Mouse (Mus musculus) kidney, adult 9 months (tissue): Measurements from ENCODE around the gene Tmtc4.
A peak's percentile ranks its signal among the peaks of the same experiment; 100 is the strongest.

Experiments used
- DNase-seq: peaks from one replicate; pipeline ENCODE4 v3.0.0; 2022

The Tmtc4 gene

DNA sequence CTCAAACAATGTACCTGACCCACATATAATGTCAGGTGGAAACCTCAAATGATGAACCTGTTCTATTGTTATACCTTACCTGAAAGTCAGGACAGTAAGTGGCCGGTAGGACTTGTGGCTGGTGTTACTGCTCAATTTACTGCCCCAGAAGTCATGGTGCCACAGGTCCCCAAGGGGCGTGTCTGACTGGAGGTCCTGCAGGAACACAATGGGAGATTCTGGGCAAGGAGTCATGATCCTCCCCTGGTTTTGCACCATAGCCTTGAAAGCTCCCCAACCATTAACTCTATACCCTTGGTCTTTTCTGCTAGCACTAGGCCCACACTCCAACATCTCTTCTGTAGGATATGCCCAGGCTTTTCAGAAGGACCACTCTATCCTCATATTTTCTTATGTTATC is 10.7 kb downstream of the Tmtc4 start:
- no peak for DNase-seq

DNA sequence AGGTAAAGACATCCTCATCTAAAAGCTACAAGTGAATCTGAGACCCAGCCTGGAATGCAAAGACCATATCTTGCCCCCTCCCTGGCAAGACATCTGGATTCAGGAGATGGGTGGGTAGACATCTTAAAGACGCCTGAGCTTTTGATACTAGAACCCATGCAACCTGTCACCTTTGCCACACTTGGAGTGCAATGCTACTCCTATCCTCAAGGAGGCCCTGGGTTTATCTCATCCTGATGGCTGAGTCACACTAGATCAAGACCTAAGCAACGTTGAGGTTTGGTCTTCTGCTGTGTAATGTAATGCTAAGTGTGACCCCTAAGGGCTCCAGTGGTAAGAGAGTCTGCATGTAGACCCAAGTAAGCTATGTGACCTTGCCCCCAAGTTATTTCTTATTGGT is 15.8 kb downstream of the Tmtc4 start:
- DNase-seq: no peak

DNA sequence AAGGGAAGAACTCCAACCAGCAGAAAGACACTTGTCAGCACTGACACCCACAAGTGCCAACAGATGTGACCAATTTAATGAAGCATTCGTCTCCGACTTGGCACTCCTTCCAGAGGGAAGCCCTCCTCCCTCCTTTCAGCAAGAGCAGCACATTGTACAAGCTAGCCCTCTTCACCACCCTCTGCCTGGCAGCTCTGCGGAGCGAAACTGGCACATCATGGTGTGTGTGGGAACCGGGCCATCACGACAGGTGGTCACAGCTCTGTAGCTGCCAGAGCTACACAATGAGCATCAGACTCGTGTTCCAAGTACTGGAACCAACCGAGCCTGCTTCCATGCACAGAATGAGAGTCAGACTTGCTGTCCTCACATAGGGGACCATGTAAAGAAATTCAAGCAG is 25.9 kb downstream of the Tmtc4 start:
- no peak for DNase-seq

DNA sequence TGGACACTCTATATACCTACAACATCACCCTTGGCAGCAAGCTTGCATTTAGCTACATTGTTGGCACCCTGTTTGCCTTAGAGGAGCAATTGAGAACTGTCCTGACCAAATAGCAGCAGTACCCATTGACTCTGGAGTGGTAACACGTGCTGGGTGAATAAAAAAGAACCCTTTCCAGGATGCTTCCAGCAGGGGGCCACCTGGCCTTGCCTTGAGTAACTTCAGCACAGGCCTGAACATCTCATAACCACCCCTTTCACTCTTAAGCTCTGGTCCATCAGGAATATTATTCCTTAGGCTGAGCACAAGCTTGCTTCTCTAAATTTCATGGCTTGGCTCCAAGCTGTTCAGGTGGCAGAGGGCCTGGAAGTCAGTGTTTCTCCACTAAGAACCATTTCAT is 30.5 kb downstream of the Tmtc4 start:
- peak; percentile 73 for DNase-seq

DNA sequence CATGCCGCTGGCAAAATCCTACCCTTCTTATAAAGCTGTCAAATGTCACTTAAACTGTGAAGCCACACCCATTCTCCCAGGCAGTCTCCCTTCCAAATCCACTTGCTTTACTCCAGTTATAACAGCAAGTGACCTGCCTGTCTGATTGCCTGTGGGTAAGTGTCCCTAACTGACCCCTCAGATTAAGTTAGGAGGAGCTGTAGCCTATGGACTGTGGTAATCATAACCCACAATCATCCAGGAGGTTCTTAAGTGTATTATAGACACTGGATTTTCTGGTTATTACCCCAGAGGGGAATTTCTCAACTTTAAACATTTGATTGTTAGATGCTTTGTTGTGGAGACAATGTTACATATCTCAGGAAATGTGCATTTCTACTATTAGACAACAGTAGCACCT is 31.3 kb downstream of the Tmtc4 start:
- DNase-seq: no peak

DNA sequence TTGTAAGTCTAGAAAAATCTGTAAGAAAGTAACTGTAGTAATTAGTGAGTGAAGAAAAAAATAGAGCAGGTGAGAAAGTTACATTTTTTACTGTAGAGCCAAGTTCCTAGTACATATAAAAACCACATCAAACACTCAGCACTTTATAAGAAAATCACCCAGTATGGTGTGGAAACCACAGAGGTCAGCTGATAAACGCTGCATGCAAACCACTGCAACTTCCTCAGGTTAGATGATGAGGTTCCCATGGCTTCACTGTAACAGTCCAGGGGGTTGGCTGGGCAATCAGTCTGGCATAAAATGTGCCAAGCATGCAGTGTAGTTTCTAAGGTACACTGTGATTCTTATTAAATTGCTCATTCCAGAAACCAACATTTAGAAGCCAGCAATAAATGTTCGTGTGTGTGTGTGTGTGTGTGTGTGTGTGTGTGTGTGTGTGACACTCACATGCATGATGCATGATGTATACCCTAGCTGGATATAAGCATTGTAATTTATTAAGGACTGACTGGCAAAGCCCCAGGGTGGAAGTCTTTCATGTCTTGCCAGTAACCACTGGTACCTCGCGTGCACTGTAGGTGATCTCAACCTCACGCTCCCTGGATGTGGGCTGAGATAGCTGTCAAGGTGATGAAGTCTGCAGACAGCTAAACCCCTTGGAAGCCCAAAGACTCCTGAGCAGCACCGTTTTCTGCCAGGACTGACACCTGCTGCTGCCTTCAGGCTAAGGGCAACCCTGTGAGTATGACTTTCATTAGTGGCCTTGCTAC is 32.0 kb downstream of the Tmtc4 start:
- DNase-seq: no peak

DNA sequence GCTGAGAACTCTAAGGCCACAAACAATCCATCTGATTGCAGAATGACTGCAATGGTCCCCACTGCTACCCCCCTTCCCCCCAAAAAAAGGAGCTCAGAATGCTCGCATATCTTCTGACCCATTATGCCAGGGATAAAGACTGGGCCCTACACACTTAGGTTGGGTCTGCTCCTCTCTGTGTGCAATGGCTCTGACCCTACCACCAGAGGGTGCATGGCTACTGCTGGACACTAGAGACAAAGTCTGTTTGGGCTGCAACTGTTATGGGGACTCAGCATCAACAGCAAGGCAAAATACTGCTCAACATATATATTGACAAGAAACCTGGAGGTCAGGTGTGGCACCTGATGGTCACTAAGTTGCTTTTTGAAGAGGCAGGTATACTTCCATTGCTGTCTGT is 32.9 kb downstream of the Tmtc4 start:
- no peak for DNase-seq

DNA sequence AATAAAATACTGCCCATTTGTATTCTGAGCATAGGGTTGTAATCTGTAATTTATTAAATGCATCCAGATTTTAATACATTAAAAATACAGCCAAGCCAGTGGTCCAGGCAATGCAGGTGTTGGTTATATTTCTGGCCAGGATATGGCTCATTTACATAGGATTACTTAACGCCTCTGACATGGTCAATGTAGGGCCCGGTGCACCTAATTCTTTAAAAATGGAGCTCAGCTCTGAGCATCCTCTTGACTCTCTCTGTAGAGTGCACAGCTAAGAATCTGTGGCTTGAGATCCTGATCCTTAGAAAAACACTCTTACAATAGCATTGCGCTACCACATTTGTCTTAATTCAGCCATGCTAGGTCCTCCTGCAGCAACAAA is 40.4 kb downstream of the Tmtc4 start:
- no peak for DNase-seq

DNA sequence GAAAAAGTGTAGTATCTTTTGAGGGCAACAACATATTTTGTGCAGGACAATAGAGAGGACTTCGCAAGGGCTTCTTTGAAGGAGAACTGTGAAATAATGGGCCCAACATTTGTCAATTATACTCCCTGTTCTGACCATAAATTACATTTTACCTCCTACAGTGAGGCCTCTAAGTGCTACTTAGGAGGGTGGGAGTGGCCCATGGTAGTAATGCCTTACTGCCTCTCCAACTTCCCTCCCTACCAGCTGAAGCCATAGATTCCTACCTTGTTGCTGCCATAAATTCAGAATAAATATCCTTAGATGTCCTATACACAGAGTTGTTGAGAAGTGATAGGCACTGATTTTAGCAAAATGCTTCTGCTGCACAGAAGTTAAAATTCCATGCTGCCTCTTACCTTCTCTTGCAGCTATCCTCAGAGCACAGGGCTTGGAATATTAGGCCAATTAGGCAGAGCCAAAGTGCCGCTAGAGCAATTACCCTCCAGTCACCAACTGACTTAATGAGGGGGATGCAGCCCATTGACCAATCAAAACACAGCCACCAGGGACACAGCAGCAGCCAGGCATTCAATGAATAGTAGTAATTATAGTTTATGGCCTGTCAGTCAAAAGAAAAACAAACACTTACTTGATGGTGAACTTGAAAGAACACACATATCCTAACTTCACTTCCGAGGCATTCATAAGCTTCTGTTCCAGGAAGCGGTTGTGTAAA is 40.9 kb downstream of the Tmtc4 start:
- no peak for DNase-seq

DNA sequence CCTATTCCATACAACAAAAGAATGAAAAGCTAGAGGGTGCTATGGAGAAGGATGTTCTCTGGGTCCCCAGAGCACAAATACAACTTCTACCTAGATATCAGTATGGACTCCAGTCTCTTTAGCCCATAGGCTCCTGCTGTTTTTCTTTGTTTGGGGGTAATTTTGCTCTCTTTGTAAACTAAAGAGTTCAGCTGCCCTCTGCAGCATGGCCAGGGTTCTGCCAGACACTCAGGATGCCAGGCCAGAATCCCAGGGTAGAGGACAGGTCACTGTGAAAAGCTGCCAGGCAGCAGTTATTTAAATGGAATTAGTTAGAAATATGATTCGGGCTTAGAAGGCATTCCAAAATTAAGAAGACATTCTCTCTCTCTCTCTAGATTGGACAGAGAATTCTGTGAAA is 47.4 kb downstream of the Tmtc4 start:
- DNase-seq: no peak

DNA sequence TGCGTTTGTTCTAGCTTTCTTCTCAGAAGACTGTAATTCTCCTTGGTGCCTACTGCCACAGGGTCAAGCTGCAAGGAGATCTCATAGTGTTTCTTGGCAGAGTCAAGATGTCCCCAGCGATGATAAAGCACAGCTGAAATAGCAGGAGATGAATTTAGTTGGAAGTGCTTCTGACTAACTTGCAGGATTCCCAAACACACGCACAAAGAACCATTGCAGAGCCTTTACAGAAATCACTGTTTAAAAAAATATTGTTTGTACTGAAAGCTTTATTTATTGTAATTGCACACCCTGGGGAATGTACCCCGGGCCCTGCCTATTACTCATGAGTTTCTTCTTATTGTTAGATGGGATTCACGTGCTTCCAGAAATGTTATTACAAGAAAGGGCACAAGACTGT is 63.8 kb downstream of the Tmtc4 start:
- DNase-seq: no peak

DNA sequence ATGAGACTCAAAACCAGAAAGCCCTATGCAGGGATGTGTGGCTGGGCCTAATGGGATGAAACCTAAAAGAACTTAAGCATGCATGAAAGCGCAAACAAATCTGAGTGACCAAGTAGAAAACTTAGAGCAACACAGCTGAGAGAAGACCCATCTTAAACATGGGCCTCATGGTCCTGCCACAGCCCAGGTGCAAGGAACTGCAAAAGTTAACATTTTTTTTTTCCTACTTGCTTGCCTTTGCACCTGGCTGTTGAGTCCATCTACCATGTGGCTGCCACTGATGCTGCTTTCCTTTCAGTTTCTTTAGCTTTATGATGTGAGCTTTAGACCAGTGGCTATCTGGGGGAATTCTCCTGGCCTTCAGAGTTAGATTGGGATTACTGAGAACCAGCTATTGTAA is 66.2 kb downstream of the Tmtc4 start:
- no peak for DNase-seq

DNA sequence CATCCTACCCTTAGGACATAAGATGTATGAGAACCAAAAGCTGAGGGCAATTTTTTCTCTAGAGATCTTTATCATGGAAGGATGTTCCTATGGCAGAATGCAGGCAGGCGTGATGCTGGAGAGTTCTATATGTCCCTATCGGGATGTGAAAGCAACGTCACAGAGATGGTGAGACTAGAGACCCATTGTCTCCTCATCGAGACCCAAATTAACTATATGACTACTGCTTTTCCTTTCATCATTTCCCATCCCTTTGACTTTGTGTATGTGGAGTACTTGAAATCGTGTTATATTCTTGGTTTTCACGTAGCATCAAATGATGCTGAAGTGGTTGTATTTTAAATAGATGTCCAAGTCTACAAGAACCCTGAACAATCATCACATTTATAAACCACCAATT is 70.2 kb downstream of the Tmtc4 start, which contains the start of gene Ggact:
Gene Ggact, minus strand, starts transcription at position 101 of the 400 bp plus-strand sequence.
- no peak for DNase-seq

DNA sequence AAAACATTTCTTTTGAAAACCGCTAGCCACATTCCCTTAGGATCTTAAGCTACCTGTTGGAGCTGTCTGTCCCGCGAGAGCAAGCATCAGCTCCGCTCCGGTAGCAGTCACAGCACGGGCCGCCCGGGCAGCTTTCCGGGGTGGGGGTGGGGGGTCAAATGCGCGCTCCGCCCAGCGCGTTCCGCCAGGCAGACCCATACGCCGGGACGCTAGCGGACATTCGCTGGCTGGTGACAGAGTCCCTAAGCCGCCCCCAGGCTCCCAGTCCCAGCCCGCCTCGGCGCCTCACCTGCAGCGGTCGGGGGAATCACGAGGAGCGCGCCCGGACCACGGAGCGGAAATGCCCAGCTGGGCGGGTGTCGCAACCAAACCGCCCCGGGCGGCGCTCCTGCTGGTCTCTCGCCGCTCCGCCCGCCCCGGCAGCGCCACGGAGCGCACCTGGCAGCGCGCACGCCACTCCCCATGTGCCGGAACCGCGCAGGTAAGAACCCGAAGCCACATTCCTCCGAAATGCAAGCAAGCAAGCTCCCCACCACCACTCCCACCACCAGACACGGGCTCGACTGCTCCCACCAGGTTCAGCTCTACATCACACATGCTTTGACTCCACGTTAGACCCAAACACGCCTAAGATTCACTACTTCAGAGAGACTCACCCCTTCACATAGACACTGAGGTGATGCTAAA is 70.9 kb downstream of the Tmtc4 start:
- peak; percentile 80 for DNase-seq

DNA sequence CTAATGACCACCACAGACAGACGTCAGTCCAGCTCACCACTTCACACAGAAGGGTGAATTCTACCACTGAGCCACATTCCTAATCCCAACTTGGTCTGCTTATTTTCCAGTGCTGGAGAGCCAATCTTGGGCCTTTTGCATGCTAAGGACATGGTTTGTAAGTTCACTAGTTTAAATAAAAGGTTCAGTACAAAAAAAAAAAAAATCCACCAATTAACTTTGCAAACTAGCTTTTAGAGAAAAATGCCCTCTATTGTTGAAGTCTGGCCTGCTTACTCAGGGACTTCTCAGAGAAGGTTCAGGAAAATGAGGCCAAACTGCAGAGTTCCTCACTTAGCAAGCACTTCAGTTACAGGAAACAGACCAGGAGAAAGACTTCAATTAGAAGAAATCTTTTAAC is 71.7 kb downstream of the Tmtc4 start:
- peak; percentile 35 for DNase-seq

DNA sequence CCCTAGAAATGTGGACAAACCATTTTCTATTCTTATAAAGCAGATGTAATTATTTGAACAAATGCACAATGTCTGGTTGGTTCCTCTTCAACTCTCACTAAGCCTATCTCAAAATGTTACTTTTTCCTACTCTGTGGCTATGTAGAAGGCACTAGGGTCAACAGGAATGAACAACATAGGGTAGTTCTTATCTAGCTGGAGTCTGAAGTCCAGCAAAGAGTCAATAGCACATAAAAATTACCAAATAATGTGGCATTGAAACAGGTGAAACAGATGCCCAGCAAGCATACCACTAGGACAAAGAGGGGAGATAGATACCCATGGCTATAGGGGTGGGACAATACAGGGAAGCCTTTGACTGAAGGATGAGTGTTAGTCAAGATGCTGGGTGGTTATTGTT is 72.6 kb downstream of the Tmtc4 start:
- no peak for DNase-seq

DNA sequence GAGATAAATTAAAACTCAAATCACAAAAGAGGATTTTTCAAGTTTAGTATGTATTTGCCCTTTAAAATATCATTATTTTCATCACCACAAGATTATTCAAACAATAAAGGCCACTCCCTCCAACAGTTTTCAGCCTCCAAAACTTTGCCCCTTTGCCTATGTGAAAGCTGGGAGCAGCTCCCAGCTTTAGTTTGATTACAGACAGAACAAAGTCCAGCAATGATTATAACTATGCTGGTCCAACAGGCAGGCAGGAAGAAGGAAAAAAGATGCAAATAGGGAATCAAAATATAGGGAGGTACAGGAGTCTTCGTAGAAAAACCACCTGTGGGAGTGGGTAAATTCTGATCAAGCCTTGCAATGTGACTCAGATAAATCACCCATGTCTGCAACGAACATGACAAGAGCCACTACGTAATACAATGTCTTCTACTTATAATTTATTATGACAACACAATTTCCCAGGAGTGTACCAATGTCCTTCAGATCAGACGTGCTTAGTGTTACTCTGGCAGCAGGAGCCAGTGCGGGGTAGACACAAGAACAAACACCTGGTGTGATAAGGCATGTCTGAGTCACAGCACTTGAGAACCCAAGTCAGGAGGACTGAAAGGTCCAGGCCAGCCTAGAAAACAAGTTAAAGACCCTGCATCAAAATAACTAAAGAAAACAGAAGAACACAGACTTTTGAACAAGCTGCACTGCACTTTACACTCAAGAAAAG is 74.3 kb downstream of the Tmtc4 start:
- no peak for DNase-seq

DNA sequence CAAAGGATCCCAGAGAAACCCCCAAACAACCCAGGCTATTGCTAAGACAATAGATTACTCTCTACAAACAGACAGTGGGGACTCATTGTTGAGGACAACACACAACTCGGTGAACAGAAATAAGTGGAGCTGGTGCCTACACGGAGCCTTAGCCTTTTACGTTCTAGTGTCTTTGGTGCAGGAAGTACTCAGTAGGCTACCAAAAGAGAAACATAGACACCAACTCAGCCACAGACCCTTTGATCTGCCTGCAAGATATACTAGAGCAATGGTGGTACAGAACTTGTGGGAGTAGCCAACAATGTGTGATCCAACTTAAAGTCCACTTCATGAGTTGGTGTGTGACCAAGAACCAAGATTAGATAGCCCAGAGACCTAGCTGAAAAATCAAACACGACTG is 75.8 kb downstream of the Tmtc4 start:
- no peak for DNase-seq

DNA sequence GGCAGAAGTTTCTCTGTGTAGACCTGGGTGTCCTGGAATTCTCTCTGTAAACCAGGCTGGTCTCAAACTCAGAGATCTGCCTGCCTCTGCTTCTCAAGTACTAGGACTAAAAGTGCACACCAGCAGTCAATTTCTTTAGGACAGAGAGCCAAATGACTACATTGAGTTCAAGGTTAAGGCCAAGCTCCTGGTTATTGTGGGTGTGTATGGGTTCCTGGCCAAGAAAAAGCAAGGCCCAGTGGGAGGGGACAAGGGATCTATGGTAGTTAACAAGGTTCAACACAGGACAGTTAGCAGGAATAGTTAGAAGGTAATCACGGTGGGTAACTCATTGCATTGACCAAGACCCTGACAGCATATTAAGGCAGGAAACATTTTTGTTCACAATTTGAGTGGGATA is 78.8 kb downstream of the Tmtc4 start:
- DNase-seq: no peak

DNA sequence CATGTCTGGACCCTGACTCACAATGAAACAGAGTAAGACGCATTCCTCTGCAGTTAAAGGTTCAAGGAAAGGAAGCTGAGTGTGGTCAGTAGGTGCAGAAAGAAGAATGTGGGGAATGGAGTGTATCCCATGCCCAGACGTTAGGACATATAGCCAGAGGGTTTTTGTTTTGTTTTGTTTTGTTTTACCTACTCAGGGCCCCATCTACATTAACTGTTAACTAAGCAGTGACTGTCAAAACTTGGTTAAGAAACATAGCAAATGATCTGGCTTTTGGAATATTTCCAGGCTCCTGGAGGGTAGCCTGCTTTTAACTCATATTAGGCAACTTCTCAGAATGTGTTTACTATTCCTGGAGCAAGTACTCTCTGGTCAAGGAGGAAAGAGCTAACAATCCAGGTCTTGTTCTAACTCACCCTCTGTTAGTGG is 79.9 kb downstream of the Tmtc4 start:
- peak; percentile 87 for DNase-seq

DNA sequence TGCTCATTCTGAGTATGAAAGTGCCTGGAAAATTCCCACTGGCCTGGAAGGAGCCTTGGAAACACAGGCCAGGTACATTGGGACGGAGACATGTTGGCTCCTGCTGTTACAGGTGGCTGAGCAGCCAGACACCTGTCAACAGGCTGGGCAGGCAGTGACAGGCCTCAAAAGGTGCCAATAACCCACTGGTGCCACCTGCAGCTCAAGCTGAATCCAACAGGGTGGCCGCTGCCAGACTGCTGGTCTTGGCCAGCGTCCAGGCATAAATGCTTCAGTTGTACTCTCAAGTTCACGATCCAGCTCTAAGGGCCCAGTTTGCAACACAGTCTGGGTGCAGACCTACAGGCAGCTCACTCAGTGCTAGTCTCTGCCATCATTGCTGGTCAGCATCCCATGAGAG is 81.0 kb downstream of the Tmtc4 start:
- DNase-seq: peak; percentile 97

DNA sequence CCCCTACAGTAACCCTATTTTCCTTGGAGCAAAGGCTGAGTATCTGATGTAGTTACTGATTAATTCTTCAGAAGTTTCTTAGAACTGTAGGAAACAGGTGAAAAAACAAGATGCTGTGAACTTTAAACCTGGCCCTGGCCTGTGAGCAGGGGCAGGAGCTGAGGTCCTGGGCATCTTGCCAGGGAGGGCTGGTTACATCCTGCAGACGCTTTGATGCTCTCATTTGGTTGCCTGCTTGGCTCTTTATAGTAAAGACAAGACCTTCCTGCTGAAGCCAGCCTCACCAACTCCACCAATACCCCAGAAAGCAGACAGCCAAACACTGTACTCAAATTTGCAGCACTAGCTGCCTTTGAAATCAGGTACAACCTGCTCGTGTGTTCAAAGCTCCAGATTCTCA is 81.7 kb downstream of the Tmtc4 start:
- peak; percentile 95 for DNase-seq

DNA sequence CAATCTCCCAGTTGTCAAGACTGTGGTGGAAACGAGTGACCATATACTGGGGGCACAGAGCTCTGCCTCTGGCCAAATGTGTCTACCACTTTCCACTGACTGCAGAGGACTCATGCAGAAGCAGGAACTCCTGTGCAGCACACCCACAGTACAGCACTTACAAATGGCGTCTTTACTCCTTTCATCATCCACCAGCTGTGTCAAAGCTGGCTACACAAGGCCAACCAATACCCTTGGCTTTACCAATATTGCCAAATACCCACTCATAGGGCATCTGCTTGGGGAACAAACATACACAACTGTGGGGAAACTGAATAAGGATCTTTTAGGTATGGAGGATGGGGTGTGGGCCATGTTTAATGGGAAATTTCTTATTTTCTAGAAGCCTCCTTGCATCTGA is 82.1 kb downstream of the Tmtc4 start:
- DNase-seq: no peak
